Mouse (Mus musculus) layer of hippocampus, postnatal 36 days (tissue): ENCODE results near the gene Dnah2. TPM values are rescaled to one million over a fixed set of nuclear protein-coding genes. Genes with fewer than 3 reads are reported as not detected.
"Not testable (repeated sequence)": the region's sequence is repeated elsewhere in the genome, so short reads cannot be mapped to it uniquely, and the experiment has no call there.

Experiments used
- DNase-seq, 2 experiments: peaks; one replicate each; pipeline ENCODE4 v3.0.0; 2022
- total RNA-seq, 2 experiments: library from RNA; stranded (reverse); gene quantifications; 2 replicates each; pipeline ENCODE4 v1.2.3; 2021

Dnah2 gene
- total RNA-seq, 2 experiments from 2014 or later: 5.4 to 5.9 TPM

GRCm38 (mm10) chr11:69563373-69563772 is 14.5 kb upstream of the Dnah2 start:
- DNase-seq: no peak

- DNase-seq: no peak
Measured at GRCm38 (mm10) chr11:69560896-69561854, 12.3 kb upstream of the Dnah2 start.

- DNase-seq: peak; percentile 44 to 56
Measured at GRCm38 (mm10) chr11:69559851-69560765, 11.2 kb upstream of the Dnah2 start, which contains the start of gene Efnb3. Efnb3 (minus strand) TSS chr11:69560205.

- no peak for DNase-seq
Measured at GRCm38 (mm10) chr11:69559183-69559582, 10.3 kb upstream of the Dnah2 start.

- no peak for DNase-seq
Measured at GRCm38 (mm10) chr11:69558756-69559155, 9.8 kb upstream of the Dnah2 start.

- peak; percentile 57 to 58 for DNase-seq
Measured at GRCm38 (mm10) chr11:69557381-69557958, 8.6 kb upstream of the Dnah2 start.

- no peak for DNase-seq
Measured at GRCm38 (mm10) chr11:69554539-69555140, 5.7 kb upstream of the Dnah2 start.

GRCm38 (mm10) chr11:69553341-69553721 is 4.4 kb upstream of the Dnah2 start:
- no peak for DNase-seq

GRCm38 (mm10) chr11:69552622-69553340 is 3.9 kb upstream of the Dnah2 start:
- DNase-seq: peak; percentile 74 to 77

- no peak for DNase-seq
Measured at GRCm38 (mm10) chr11:69551310-69551709, 2.4 kb upstream of the Dnah2 start.

GRCm38 (mm10) chr11:69547071-69547470 is 1.8 kb downstream of the Dnah2 start:
- peak in 1 of 2 experiments; percentile 53 for DNase-seq

GRCm38 (mm10) chr11:69546423-69547053 is 2.4 kb downstream of the Dnah2 start:
- DNase-seq: peak; percentile 75 to 81

GRCm38 (mm10) chr11:69545957-69546356 is 3.0 kb downstream of the Dnah2 start:
- no peak for DNase-seq

GRCm38 (mm10) chr11:69543598-69543997 is 5.3 kb downstream of the Dnah2 start:
- DNase-seq: no peak

GRCm38 (mm10) chr11:69541741-69542140 is 7.2 kb downstream of the Dnah2 start:
- DNase-seq: not testable (repeated sequence)

- no peak for DNase-seq
Measured at GRCm38 (mm10) chr11:69540700-69541099, 8.2 kb downstream of the Dnah2 start.

GRCm38 (mm10) chr11:69534990-69535389 is 13.9 kb downstream of the Dnah2 start:
- DNase-seq: no peak

- no peak for DNase-seq
Measured at GRCm38 (mm10) chr11:69532480-69533150, 16.3 kb downstream of the Dnah2 start.

GRCm38 (mm10) chr11:69530755-69531154 is 18.2 kb downstream of the Dnah2 start:
- DNase-seq: not testable (repeated sequence)

GRCm38 (mm10) chr11:69530281-69530680 is 18.6 kb downstream of the Dnah2 start:
- DNase-seq: not testable (repeated sequence)
